Mouse (Mus musculus) embryonic facial prominence, embryonic 14.5 days (tissue): ENCODE measurements at regions not wholly inside any gene's neighbourhood (a gene's known extent, or its start where the extent isn't known, plus 50 kb on each side); places are given as distances from the start of the nearest gene placed in this dataset.

Source experiments
- ATAC-seq: fragments of 200-750 bp; cut with Nextera tagmentation; 2 replicates; pipeline ENCODE4 v1.8.0; 2017; ENCODE audit warnings: low read depth, moderate number of reproducible peaks, moderate TSS enrichment
- DNase-seq: peaks from one replicate; pipeline ENCODE4 v3.0.0-alpha.2; 2015; ENCODE audit warnings: low spot score
- H3K27ac ChIP-seq: fragments of 300-500 bp; sonication (generic); replicated peaks from 2 replicates; pipeline ENCODE4 v1.5.1; 2014; ENCODE audit warnings: low read depth, mild to moderate bottlenecking, low read length, moderate library complexity
- H3K27me3 ChIP-seq: fragments of 300-500 bp; sonication (generic); replicated peaks from 2 replicates; pipeline ENCODE4 v1.6.1; 2014; ENCODE audit warnings: low read length; ENCODE audit not compliant: control insufficient read depth, insufficient read depth
- H3K36me3 ChIP-seq: fragments of 300-500 bp; sonication (generic); 2 replicates; pipeline ENCODE4 v1.6.1; 2014; ENCODE audit warnings: low read length, mixed read lengths; ENCODE audit not compliant: control insufficient read depth, insufficient read depth
- H3K4me1 ChIP-seq: fragments of 300-500 bp; sonication (generic); 2 replicates; pipeline ENCODE4 v1.6.1; 2014; ENCODE audit warnings: antibody characterized with exemption, low read length; ENCODE audit not compliant: control insufficient read depth, insufficient read depth
- H3K4me2 ChIP-seq: fragments of 300-500 bp; sonication (generic); 2 replicates; pipeline ENCODE4 v1.6.1; 2014; ENCODE audit warnings: low read depth, mild to moderate bottlenecking, low read length, moderate library complexity, mixed read lengths
- H3K4me3 ChIP-seq: fragments of 300-500 bp; sonication (generic); 2 replicates; pipeline ENCODE4 v1.5.1; 2014; ENCODE audit warnings: low read depth, mild to moderate bottlenecking, low read length
- H3K9ac ChIP-seq: fragments of 300-500 bp; sonication (generic); 2 replicates; pipeline ENCODE4 v1.6.1; 2014; ENCODE audit warnings: low read depth, mild to moderate bottlenecking, low read length, moderate library complexity, mixed read lengths
- H3K9me3 ChIP-seq: fragments of 300-500 bp; sonication (generic); 2 replicates; pipeline ENCODE4 v1.6.1; 2016; ENCODE audit warnings: low read length; ENCODE audit not compliant: control insufficient read depth
- WGBS: fragments of 180-500 bp; shearing (Covaris S2); extraction: QIAGEN DNeasy Blood & Tissue Kit; methylation state at CpG from one replicate; pipeline ENCODE4 v1.1.7; 2014; 5-methylcytosine and 5-hydroxymethylcytosine counted together

DNA sequence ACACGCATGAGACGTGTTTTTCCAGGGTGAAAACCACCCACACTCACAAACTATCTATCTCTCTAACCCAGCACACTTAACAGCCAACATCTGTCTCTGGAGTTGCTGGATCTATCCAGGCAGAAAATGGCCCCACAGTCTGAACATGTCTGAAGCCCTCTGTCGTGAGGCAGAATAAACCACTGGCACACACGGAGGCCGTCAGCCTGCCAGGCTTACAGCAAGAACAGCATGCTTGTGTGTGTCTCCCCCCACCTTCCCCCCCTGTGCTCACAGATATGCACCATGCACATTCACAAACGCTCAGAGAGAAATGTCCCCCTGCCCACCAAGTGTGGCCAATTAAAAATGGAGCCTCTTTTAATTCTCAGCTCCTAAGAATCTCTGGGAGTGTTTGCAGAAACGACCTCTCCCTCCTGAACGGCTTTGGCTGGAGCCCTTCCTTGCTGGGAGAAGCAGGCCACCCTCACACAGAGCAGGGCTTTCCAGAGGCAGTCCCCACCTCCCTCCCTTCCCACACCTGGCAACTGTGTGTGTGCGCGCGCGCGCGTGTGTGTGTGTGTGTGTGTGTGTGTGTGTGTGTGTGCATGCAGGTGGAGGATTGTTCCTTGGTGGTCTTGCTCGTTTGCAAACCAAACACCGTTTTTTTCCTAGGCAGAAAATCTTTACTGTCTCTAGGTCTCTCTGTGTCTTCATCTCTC lies 88.7 kb downstream of the Edn3 start:
- Histone ChIP-seq H3K36me3 (no peaks in the 10 kb centered on the region), H3K4me3 (no peak overlapping the region), H3K4me2 (peak overlapping the region; percentile 14; the same call in 1 of the 2 replicates), H3K9ac (no peak overlapping the region), H3K27ac (peak overlapping the region; percentile 68), H3K4me1 (peaks cover 23% of the 10 kb centered on the region), H3K9me3 (no peaks in the 10 kb centered on the region), H3K27me3 (no peaks in the 10 kb centered on the region)
- ATAC-seq (peak; percentile 74), DNase-seq (peak; percentile 63)
- 26% methylated on average over 11 of the region's 16 CpGs for WGBS

- DNase-seq (peak; percentile 61), ATAC-seq (no peak)
- Histone ChIP-seq H3K27me3 (no peaks in the 10 kb centered on the region), H3K36me3 (no peaks in the 10 kb centered on the region), H3K4me3 (no peak overlapping the region), H3K4me1 (peaks cover 23% of the 10 kb centered on the region), H3K27ac (peak overlapping the region; percentile 67), H3K9ac (no peak overlapping the region), H3K9me3 (no peaks in the 10 kb centered on the region), H3K4me2 (no peak overlapping the region)
- WGBS, result 30% methylated on average over 16 of the region's 16 CpGs
These were observed 90.4 kb downstream of the Edn3 start for GRCm38 (mm10) chr2:174850860-174851259.

GRCm38 (mm10) chr2:174851525-174852330 lies 91.3 kb downstream of the Edn3 start:
- no peaks in the 10 kb centered on the region for H3K27me3 ChIP-seq
- WGBS, result 16% methylated on average over 21 of the region's 22 CpGs
- no peak overlapping the region for H3K9ac ChIP-seq
- H3K4me2 ChIP-seq, result no peak overlapping the region
- ATAC-seq (peak; percentile 56), DNase-seq (peak; percentile 81)
- peak overlapping the region; percentile 67 for H3K27ac ChIP-seq
- H3K4me1 ChIP-seq, result peaks cover 23% of the 10 kb centered on the region
- H3K4me3 ChIP-seq, result no peak overlapping the region
- no peaks in the 10 kb centered on the region for H3K9me3 ChIP-seq
- H3K36me3 ChIP-seq, result no peaks in the 10 kb centered on the region

DNA sequence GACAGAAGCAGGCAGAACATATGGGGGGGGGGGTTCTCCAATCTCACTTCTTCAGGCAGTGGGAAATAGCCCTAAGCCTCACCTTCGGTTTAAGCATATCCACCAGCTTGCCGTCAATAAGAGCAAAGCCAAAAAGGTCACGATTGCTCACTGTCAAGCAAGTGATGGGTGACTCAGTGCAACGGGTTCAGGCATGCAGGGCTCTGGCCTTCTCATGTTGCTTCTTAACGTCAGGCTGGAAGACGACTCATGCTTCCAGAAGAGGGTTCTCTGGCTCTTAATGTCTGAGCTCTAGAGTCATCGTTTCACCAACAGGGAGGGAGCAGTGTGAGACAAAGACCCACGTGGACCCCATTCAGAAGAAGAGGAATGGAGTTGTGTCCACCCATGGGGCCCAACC lies 93.4 kb downstream of the Edn3 start:
- ATAC-seq (no peak), DNase-seq (no peak)
- WGBS, result 67% methylated on average over 8 of the region's 8 CpGs
- no peaks in the 10 kb centered on the region for H3K9me3 ChIP-seq
- H3K4me1 ChIP-seq, result peaks cover 27% of the 10 kb centered on the region
- no peak overlapping the region for H3K27ac ChIP-seq
- no peaks in the 10 kb centered on the region for H3K27me3 ChIP-seq
- H3K4me3 ChIP-seq, result no peak overlapping the region
- no peaks in the 10 kb centered on the region for H3K36me3 ChIP-seq
- no peak overlapping the region for H3K9ac ChIP-seq
- H3K4me2 ChIP-seq, result no peak overlapping the region

DNA sequence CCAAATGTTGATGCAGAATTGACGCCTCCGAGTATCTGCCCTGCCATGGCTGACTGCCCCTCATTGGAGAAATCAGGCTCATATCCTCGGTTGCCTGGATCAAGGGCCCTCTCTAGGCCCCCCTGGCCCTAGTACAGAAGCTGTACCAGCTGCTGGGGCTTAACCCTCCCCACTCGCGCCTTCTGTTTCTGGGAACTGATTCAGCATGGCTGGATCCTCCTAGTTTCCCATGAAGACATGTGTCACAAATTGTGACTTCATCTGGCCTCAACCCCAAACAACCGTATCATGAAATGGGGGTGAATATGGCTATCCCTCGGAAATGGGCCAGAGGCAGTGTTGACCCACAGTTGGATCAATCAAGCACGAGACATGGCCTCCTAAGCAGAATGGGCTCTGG lies 95.1 kb downstream of the Edn3 start:
- 62% methylated on average over 8 of the region's 8 CpGs for WGBS
- H3K27ac ChIP-seq, result no peak overlapping the region

DNA sequence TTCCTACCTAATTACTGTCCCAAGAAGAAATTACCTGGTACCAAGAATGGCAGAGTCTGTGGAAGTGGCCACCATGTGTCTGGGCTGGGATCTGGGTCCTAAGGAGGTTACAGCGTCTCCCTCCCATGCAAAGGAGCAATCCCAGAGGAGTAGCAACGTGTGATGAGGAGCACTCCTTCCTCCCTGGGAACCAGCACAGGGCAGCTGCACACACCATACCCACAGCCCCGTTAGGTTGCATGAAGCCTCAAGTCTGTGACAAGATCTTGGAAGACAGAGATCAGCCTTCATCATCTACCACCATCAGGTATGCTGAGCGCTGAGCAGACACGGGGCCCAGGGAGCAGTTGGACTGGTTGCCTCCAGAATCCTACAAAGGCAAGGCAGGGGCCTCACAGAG lies 95.7 kb downstream of the Edn3 start:
- WGBS, result 85% methylated on average over 5 of the region's 5 CpGs
- Histone ChIP-seq H3K4me3 (no peak overlapping the region), H3K9me3 (no peaks in the 10 kb centered on the region), H3K27me3 (no peaks in the 10 kb centered on the region), H3K36me3 (no peaks in the 10 kb centered on the region), H3K9ac (no peak overlapping the region), H3K27ac (no peak overlapping the region), H3K4me2 (no peak overlapping the region), H3K4me1 (peaks cover 15% of the 10 kb centered on the region)
- ATAC-seq, result no peak
- no peak for DNase-seq

More for the DNA sequence above, 95.1 kb downstream of the Edn3 start:
- peaks cover 19% of the 10 kb centered on the region for H3K4me1 ChIP-seq
- H3K4me3 ChIP-seq, result no peak overlapping the region
- H3K9me3 ChIP-seq, result no peaks in the 10 kb centered on the region
- DNase-seq (peak; percentile 64), ATAC-seq (no peak)
- no peak overlapping the region for H3K9ac ChIP-seq
- H3K4me2 ChIP-seq, result no peak overlapping the region
- H3K36me3 ChIP-seq, result no peaks in the 10 kb centered on the region
- no peaks in the 10 kb centered on the region for H3K27me3 ChIP-seq

DNA sequence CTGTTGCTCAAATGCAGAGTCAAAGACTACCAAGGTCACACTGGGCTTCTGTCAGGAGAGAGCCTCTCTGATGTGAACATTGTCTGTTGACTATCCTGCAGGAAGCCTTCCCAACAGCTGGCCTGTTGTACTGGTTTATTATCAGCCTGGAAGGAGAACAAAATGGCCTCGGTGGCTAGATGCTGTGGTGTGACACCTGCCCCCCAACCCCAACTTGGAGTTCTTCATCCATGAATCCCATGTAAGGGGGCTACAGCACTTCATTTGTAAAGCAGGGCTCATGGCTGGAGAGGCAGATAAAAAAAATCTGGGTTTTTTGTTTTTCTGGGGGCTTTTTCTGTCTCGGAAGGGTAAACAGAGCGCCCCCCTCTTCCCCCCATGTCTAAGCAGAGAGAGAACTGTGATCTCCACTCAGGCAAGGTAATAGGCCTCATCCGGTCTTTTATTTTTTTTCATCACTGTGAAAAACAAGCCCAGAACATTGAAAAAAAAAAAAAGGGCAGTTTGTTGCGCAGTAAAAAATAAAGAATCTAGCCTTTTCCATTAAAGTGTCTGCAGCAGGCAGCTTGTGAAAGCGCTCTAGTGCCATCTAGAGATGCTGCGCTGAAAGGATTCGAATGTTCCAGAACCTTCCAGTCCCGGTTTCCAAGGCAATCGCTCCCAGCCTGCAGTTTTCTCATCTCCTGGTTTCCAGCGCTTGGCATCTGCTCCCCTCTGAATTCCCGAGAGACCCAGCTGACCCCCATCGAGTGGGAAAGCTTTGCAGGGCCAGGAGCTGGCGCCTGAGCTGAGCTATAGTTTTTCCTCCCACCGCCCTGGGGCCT lies 97.8 kb downstream of the Edn3 start:
- H3K4me2 ChIP-seq, result 0 out of 2 replicates have a peak overlapping the region, but pooled peaks have one; percentile 2
- DNase-seq (peak; percentile 97), ATAC-seq (peak; percentile 85)
- H3K36me3 ChIP-seq, result no peaks in the 10 kb centered on the region
- 6% methylated on average over 15 of the region's 15 CpGs for WGBS
- peak overlapping the region; percentile 91 for H3K27ac ChIP-seq
- H3K9me3 ChIP-seq, result no peaks in the 10 kb centered on the region
- H3K4me1 ChIP-seq, result peaks cover 15% of the 10 kb centered on the region
- H3K27me3 ChIP-seq, result no peaks in the 10 kb centered on the region
- H3K9ac ChIP-seq, result peak overlapping the region; percentile 26; the same call in 1 of the 2 replicates
- H3K4me3 ChIP-seq, result no peak overlapping the region

- Histone ChIP-seq H3K9me3 (no peaks in the 10 kb centered on the region), H3K4me1 (peaks cover 15% of the 10 kb centered on the region), H3K27ac (peak overlapping the region; percentile 91), H3K4me2 (no peak overlapping the region), H3K27me3 (no peaks in the 10 kb centered on the region), H3K9ac (no peak overlapping the region), H3K36me3 (no peaks in the 10 kb centered on the region), H3K4me3 (no peak overlapping the region)
- WGBS, result 0% methylated on average over 2 of the region's 2 CpGs
- peak; percentile 92 for ATAC-seq
- peak; percentile 96 for DNase-seq
These were observed 98.4 kb downstream of the Edn3 start for GRCm38 (mm10) chr2:174858835-174859215.
